Comparison of ENCODE assay signal across 10 mouse cellular contexts in genomic region chr14:76511971-76512370, GRCm38 (mm10). TPM values are rescaled to one million over a fixed set of nuclear protein-coding genes. Genes with fewer than 3 reads are reported as not detected.
"Had no signal": no experiment of that assay in that cellular context is flagged by ENCODE, and none has a peak within 500 bp of the region (broad histone marks: within the 10 kb centered on the region; RNA-seq: fewer than 3 reads in every experiment).

No protein-coding gene starts in this region.

- DNase-seq: kidney, adult 2 months; kidney, postnatal 25 days; layer of hippocampus, postnatal 36 days; liver; lung, adult 18-20 months; lung, postnatal 10 days; lung, postnatal 4 days; thymus, adult 18-20 months; thymus, postnatal 36 days had no signal

RNA-seq across cellular contexts. Expression of gene Serp2, which starts 44.7 kb away (rescaled TPM):
- total RNA-seq: megakaryocyte progenitor cell, adult 5-6 weeks had no signal
